Mouse (Mus musculus) CH12.LX (cell line): ENCODE measurements around the gene Hist1h4f. TPM values are rescaled to one million over a fixed set of nuclear protein-coding genes. Genes with fewer than 3 reads are reported as not detected.
A peak's percentile ranks its signal among the peaks of the same experiment; 100 is the strongest.
"Not testable (repeated sequence)": the region's sequence is repeated elsewhere in the genome, so short reads cannot be mapped to it uniquely, and the experiment has no call there.

Experiments used
- DNase-seq: peaks from one replicate; pipeline ENCODE4 v3.0.0-alpha.2; 2013; ENCODE audit errors: extremely low read depth
- H3K27ac ChIP-seq: 2 replicates; pipeline ENCODE4 v1.5.1; 2012; ENCODE audit warnings: low read depth, mild to moderate bottlenecking, control low read depth, moderate library complexity; ENCODE audit not compliant: insufficient read depth
- H3K27me3 ChIP-seq: replicated peaks from 2 replicates; pipeline ENCODE3; 2012; ENCODE audit warnings: inconsistent platforms
- H3K36me3 ChIP-seq, 2 experiments: replicated peaks in 1 of 2; 2 replicates each; pipeline versions ENCODE3 to v1.6.1; 2012; ENCODE audit warnings: inconsistent platforms in 1 of 2, low read length in 1 of 2, mild to moderate bottlenecking in 1 of 2, mixed read lengths in 1 of 2, moderate library complexity in 1 of 2; ENCODE audit not compliant: control insufficient read depth in 1 of 2, insufficient read depth in 1 of 2
- H3K4me1 ChIP-seq, 2 experiments: 2 replicates each; pipeline ENCODE4 v1.6.1; 2012; ENCODE audit warnings: inconsistent platforms in 1 of 2, moderate library complexity in 1 of 2; ENCODE audit not compliant: insufficient read depth in 2 of 2, control insufficient read depth in 1 of 2
- H3K4me2 ChIP-seq: 2 replicates; pipeline ENCODE4 v1.6.1; 2012; ENCODE audit warnings: low read depth, mild to moderate bottlenecking, control low read depth; ENCODE audit not compliant: poor library complexity, insufficient read depth, severe bottlenecking
- H3K4me3 ChIP-seq, 3 experiments: fragments of 150-350 bp in 1 of 3; sonication (generic) in 1 of 3; replicated peaks in 1 of 3; 2 replicates each; pipeline versions ENCODE3 to v1.5.1; 2011 to 2012; ENCODE audit warnings: low read depth in 2 of 3, low read length in 2 of 3, mild to moderate bottlenecking in 2 of 3, moderate library complexity in 2 of 3, control low read depth in 1 of 3, improper control_type of control experiment in 1 of 3, inconsistent platforms in 1 of 3, mixed read lengths in 1 of 3; ENCODE audit not compliant: poor library complexity in 1 of 3
- H3K79me2 ChIP-seq: replicated peaks from 2 replicates; pipeline ENCODE4 v1.6.1; 2012; ENCODE audit warnings: mild to moderate bottlenecking, moderate library complexity; ENCODE audit not compliant: control insufficient read depth, poor library complexity, insufficient read depth, severe bottlenecking; ENCODE audit errors: extremely low read depth
- H3K9ac ChIP-seq: 2 replicates; pipeline ENCODE4 v1.6.1; 2012; ENCODE audit warnings: low read depth, mild to moderate bottlenecking, control low read depth, moderate library complexity; ENCODE audit not compliant: insufficient read depth
- H3K9me3 ChIP-seq: replicated peaks from 2 replicates; pipeline ENCODE3; 2012; ENCODE audit warnings: low read length, inconsistent platforms, mixed read lengths
- CHD1 ChIP-seq: IDR thresholded peaks from 2 replicates; pipeline ENCODE4 v1.6.1; 2012; ENCODE audit warnings: low read depth, low read length, improper control_type of control experiment, inconsistent platforms
- CHD2 ChIP-seq: IDR thresholded peaks from 2 replicates; pipeline ENCODE4 v1.6.1; 2011; ENCODE audit warnings: low read length, improper control_type of control experiment
- CTCF ChIP-seq, 2 experiments: IDR thresholded peaks in 1 of 2; conservative IDR thresholded peaks in 1 of 2; 2 replicates each; pipeline ENCODE4 v1.5.1; 2011 to 2012; ENCODE audit warnings: low read depth in 2 of 2, low read length in 2 of 2, improper control_type of control experiment in 1 of 2, inconsistent platforms in 1 of 2, mild to moderate bottlenecking in 1 of 2, moderate library complexity in 1 of 2
- E2F4 ChIP-seq: IDR thresholded peaks from 2 replicates; pipeline ENCODE4 v1.6.1; 2011; ENCODE audit warnings: low read depth, low read length, improper control_type of control experiment; ENCODE audit not compliant: insufficient replicate concordance
- ELF1 ChIP-seq: IDR thresholded peaks from 2 replicates; pipeline ENCODE4 v1.6.1; 2014; ENCODE audit warnings: low read depth, mild to moderate bottlenecking, inconsistent platforms, low read length, improper control_type of control experiment
- EP300 ChIP-seq: IDR thresholded peaks from 2 replicates; pipeline ENCODE4 v1.6.1; 2011; ENCODE audit warnings: low read length, improper control_type of control experiment
- ETS1 ChIP-seq: conservative IDR thresholded peaks from 2 replicates; pipeline ENCODE4 v1.6.1; 2012; ENCODE audit warnings: low read depth, mild to moderate bottlenecking, inconsistent platforms, low read length, improper control_type of control experiment, moderate library complexity
- GABPA ChIP-seq: IDR thresholded peaks from 2 replicates; pipeline ENCODE4 v1.6.1; 2012; ENCODE audit warnings: low read depth, low read length, improper control_type of control experiment, inconsistent platforms; ENCODE audit not compliant: insufficient replicate concordance
- HCFC1 ChIP-seq: IDR thresholded peaks from 2 replicates; pipeline ENCODE4 v1.6.1; 2012; ENCODE audit warnings: low read depth, mild to moderate bottlenecking, inconsistent platforms, low read length, improper control_type of control experiment
- KAT2A ChIP-seq: IDR thresholded peaks from 2 replicates; pipeline ENCODE4 v1.6.1; 2012; ENCODE audit warnings: low read length, improper control_type of control experiment, inconsistent platforms; ENCODE audit not compliant: insufficient replicate concordance
- MAZ ChIP-seq: IDR thresholded peaks from 2 replicates; pipeline ENCODE4 v1.6.1; 2012; ENCODE audit warnings: low read depth, mild to moderate bottlenecking, inconsistent platforms, low read length, improper control_type of control experiment, moderate library complexity
- MXI1 ChIP-seq: IDR thresholded peaks from 2 replicates; pipeline ENCODE4 v1.6.1; 2011; ENCODE audit warnings: mild to moderate bottlenecking, low read depth, low read length, improper control_type of control experiment
- MYC ChIP-seq: IDR thresholded peaks from 2 replicates; pipeline ENCODE4 v1.6.1; 2011; ENCODE audit warnings: low read depth, mild to moderate bottlenecking, improper control_type of control experiment, low read length
- NELFE ChIP-seq: IDR thresholded peaks from 2 replicates; pipeline ENCODE4 v1.6.1; 2011; ENCODE audit warnings: low read depth, low read length, improper control_type of control experiment
- POLR2A ChIP-seq: IDR thresholded peaks from 2 replicates; pipeline ENCODE4 v1.6.1; 2011; ENCODE audit warnings: low read depth, mild to moderate bottlenecking, improper control_type of control experiment, low read length
- POLR2AphosphoS2 ChIP-seq: IDR thresholded peaks from 2 replicates; pipeline ENCODE4 v1.6.1; 2011; ENCODE audit warnings: low read depth, low read length, improper control_type of control experiment
- RCOR1 ChIP-seq: conservative IDR thresholded peaks from 2 replicates; pipeline ENCODE4 v1.6.1; 2012; ENCODE audit warnings: low read depth, mild to moderate bottlenecking, inconsistent platforms, low read length, improper control_type of control experiment
- SIN3A ChIP-seq: IDR thresholded peaks from 2 replicates; pipeline ENCODE4 v1.6.1; 2012; ENCODE audit warnings: low read length, improper control_type of control experiment, inconsistent platforms
- SMC3 ChIP-seq: IDR thresholded peaks from 2 replicates; pipeline ENCODE4 v1.6.1; 2011; ENCODE audit warnings: low read depth, low read length, improper control_type of control experiment
- TCF12 ChIP-seq: IDR thresholded peaks from 2 replicates; pipeline ENCODE4 v1.6.1; 2014; ENCODE audit warnings: low read depth, mild to moderate bottlenecking, inconsistent platforms, low read length, improper control_type of control experiment
- ZKSCAN1 ChIP-seq: IDR thresholded peaks from 2 replicates; pipeline ENCODE4 v1.6.1; 2012; ENCODE audit warnings: low read depth, inconsistent platforms, low read length, improper control_type of control experiment, borderline replicate concordance
- ZMIZ1 ChIP-seq: IDR thresholded peaks from 2 replicates; pipeline ENCODE4 v1.6.1; 2012; ENCODE audit warnings: low read depth, mild to moderate bottlenecking, inconsistent platforms, low read length, improper control_type of control experiment
- dilution Hi-C: fragments of 300-500 bp; cut with MboI; formaldehyde crosslinking; loops from 2 replicates; pipeline ENCODE4 v1.14.3; 2020; ENCODE audit warnings: low sequenced_read_pairs; ENCODE audit not compliant: extremely low pct_unique_long_range_greater_than_20kb, extremely low pct_ligation_motif_present
- in situ Hi-C: fragments of 300-500 bp; cut with MboI; formaldehyde crosslinking; loops from 3 replicates; pipeline ENCODE4 v1.14.3; 2019; ENCODE audit warnings: low sequenced_read_pairs, low pct_ligation_motif_present, low pct_unique_long_range_greater_than_20kb, mixed read lengths
- polyA plus RNA-seq: library from polyadenylated mRNA; unstranded; fragments of >175 nt; gene quantifications from 2 replicates; pipeline ENCODE4 v1.2.1, GENCODE M21; 2012; ENCODE audit warnings: low read depth; ENCODE audit not compliant: insufficient read length
- total RNA-seq, 2 experiments: library from RNA; depleted of rRNA; stranded (reverse); fragments of 300-350 nt in 1 of 2; fragments of >200 nt in 1 of 2; gene quantifications; 2 replicates each; pipeline ENCODE4 v1.2.3; 2012 to 2014

Hist1h4f gene
- total and polyA plus RNA-seq, 3 experiments = 9.0 to 4,902 (median 27.1) TPM

- TF ChIP-seq CTCF (conservative IDR thresholded peaks at IDR 0.05 in 1 of 2, IDR thresholded peaks at IDR 0.05 in 1 of 2; ENCODE audit: low read depth in 2 of 2, low read length in 2 of 2) (no peak), NELFE (peak; percentile 65; the same call in 1 of the 2 replicates), ZMIZ1 (peak; percentile 97), ETS1 (no peak; the same call in 1 of the 2 replicates), E2F4 (0 out of 2 replicates have a peak, but pooled peaks have one; percentile 62), MXI1 (peak; percentile 49), RCOR1 (peak; percentile 52), HCFC1 (peak; percentile 71), POLR2AphosphoS2 (no peak), ZKSCAN1 (no peak), EP300 (no peak), TCF12 (peak; percentile 96), GABPA (no peak), SMC3 (no peak), KAT2A (no peak), ELF1 (peak; percentile 71), MAZ (no peak), MYC (no peak), SIN3A (no peak; the same call in none of the 2 replicates)
These were observed 19.6 kb upstream of the Hist1h4f start, which contains the start of the genes Hist1h2ae and Hist1h2bg (continued) for GRCm38 (mm10) chr13:23571022-23571503.

- Histone ChIP-seq H3K9ac (peak overlapping the region; percentile 76), H3K4me2 (peak overlapping the region; percentile 82), H3K27ac (peak overlapping the region; percentile 97), H3K4me3 (peak overlapping the region in 1 of 3 experiments; percentile 49)
- in situ Hi-C loops = loop anchor here (25.0 kb wide), 1 partner anchor 1833 kb away; the partner anchor contains the start of gene Hist1h4j
- dilution Hi-C loops, H3K79me2 ChIP-seq, H3K4me1 ChIP-seq, H3K36me3 ChIP-seq, H3K27me3 ChIP-seq, H3K9me3 ChIP-seq: not testable (repeated sequence)
- peak; percentile 84; the same call in 1 of the 2 replicates for TF ChIP-seq CHD1
- TF ChIP-seq RCOR1 = 0 out of 2 replicates have a peak, but pooled peaks have one; percentile 36
- peak; percentile 77 for TF ChIP-seq ZMIZ1
- TF ChIP-seq POLR2A = peak; percentile 72
- TF ChIP-seq POLR2AphosphoS2 = peak; percentile 98
- TF ChIP-seq CHD2 = 0 out of 2 replicates have a peak, but pooled peaks have one; percentile 2
- peak; percentile 54 for DNase-seq
These were observed 19.0 kb upstream of the Hist1h4f start for GRCm38 (mm10) chr13:23570261-23571021.
